Mouse (Mus musculus) MEL (cell line): Measurements from ENCODE around the gene Lcn9. TPM values are rescaled to one million over a fixed set of nuclear protein-coding genes. Genes with fewer than 3 reads are reported as not detected.

ENCODE experiments used
- DNase-seq: peaks from one replicate; pipeline ENCODE4 v3.0.0; 2011; ENCODE audit warnings: low read depth, low spot score
- H3K27ac ChIP-seq: 2 replicates; pipeline ENCODE4 v1.5.1; 2012; ENCODE audit warnings: low read depth, mild to moderate bottlenecking, control low read depth, low read length, moderate library complexity; ENCODE audit not compliant: control insufficient read depth
- H3K27me3 ChIP-seq, 2 experiments: fragments of 150-350 bp in 1 of 2; sonication (generic) in 1 of 2; 2 replicates each; pipeline ENCODE4 v1.6.1; 2012; ENCODE audit warnings: low read length in 2 of 2, mild to moderate bottlenecking in 2 of 2, improper control_type of control experiment in 1 of 2, moderate library complexity in 1 of 2; ENCODE audit not compliant: insufficient read depth in 2 of 2, control insufficient read depth in 1 of 2
- H3K36me3 ChIP-seq, 2 experiments: 2 replicates each; pipeline ENCODE4 v1.6.1; 2012 to 2014; ENCODE audit warnings: low read length in 2 of 2, improper control_type of control experiment in 1 of 2, inconsistent platforms in 1 of 2, mild to moderate bottlenecking in 1 of 2; ENCODE audit not compliant: insufficient read depth in 2 of 2, control insufficient read depth in 1 of 2
- H3K4me1 ChIP-seq, 2 experiments: fragments of 150-350 bp in 1 of 2; sonication (generic) in 1 of 2; 2 replicates each; pipeline ENCODE4 v1.6.1; 2012; ENCODE audit warnings: low read length in 2 of 2, improper control_type of control experiment in 1 of 2, mild to moderate bottlenecking in 1 of 2; ENCODE audit not compliant: insufficient read depth in 2 of 2, control insufficient read depth in 1 of 2
- H3K4me3 ChIP-seq, 2 experiments: fragments of 150-350 bp in 1 of 2; sonication (generic) in 1 of 2; 2 replicates each; pipeline ENCODE4 v1.5.1; 2012; ENCODE audit warnings: low read depth in 2 of 2, low read length in 2 of 2, mild to moderate bottlenecking in 2 of 2, moderate library complexity in 2 of 2, control low read depth in 1 of 2, improper control_type of control experiment in 1 of 2; ENCODE audit not compliant: control insufficient read depth in 1 of 2, insufficient read depth in 1 of 2
- H3K79me2 ChIP-seq: 2 replicates; pipeline ENCODE4 v1.6.1; 2012; ENCODE audit warnings: mild to moderate bottlenecking, low read length, moderate library complexity; ENCODE audit not compliant: control insufficient read depth, poor library complexity, insufficient read depth
- H3K9ac ChIP-seq: 2 replicates; pipeline ENCODE4 v1.6.1; 2012; ENCODE audit warnings: low read depth, mild to moderate bottlenecking, control low read depth, low read length, moderate library complexity; ENCODE audit not compliant: control insufficient read depth, poor library complexity, severe bottlenecking
- H3K9me3 ChIP-seq: fragments of 150-350 bp; sonication (generic); replicated peaks from 2 replicates; pipeline ENCODE4 v1.6.1; 2012; ENCODE audit warnings: mild to moderate bottlenecking, low read length, improper control_type of control experiment, moderate library complexity; ENCODE audit not compliant: insufficient read depth
- CHD1 ChIP-seq: IDR thresholded peaks from 2 replicates; pipeline ENCODE4 v1.6.1; 2012; ENCODE audit warnings: low read depth, mild to moderate bottlenecking, inconsistent platforms, low read length, improper control_type of control experiment
- CHD2 ChIP-seq: IDR thresholded peaks from 2 replicates; pipeline ENCODE4 v1.6.1; 2011; ENCODE audit warnings: low read length, improper control_type of control experiment
- CTCF ChIP-seq, 3 experiments: IDR thresholded peaks in 2 of 3; conservative IDR thresholded peaks in 1 of 3; 2 replicates each; pipeline ENCODE4 v1.5.1; 2011 to 2012; ENCODE audit warnings: low read length in 3 of 3, low read depth in 2 of 3, mild to moderate bottlenecking in 2 of 3, improper control_type of control experiment in 1 of 3, inconsistent platforms in 1 of 3, mixed read lengths in 1 of 3, moderate library complexity in 1 of 3; ENCODE audit not compliant: control insufficient read depth in 1 of 3, insufficient read depth in 1 of 3, poor library complexity in 1 of 3, severe bottlenecking in 1 of 3
- EP300 ChIP-seq, 2 experiments: IDR thresholded peaks; 2 replicates each; pipeline ENCODE4 v1.6.1; 2011; ENCODE audit warnings: improper control_type of control experiment in 2 of 2, low read length in 2 of 2, low read depth in 1 of 2, mild to moderate bottlenecking in 1 of 2
- GABPA ChIP-seq: IDR thresholded peaks from 2 replicates; pipeline ENCODE4 v1.6.1; 2012; ENCODE audit warnings: low read depth, mild to moderate bottlenecking, inconsistent platforms, low read length, improper control_type of control experiment, moderate library complexity
- GATA1 ChIP-seq: IDR thresholded peaks from 2 replicates; pipeline ENCODE4 v1.6.1; 2011; ENCODE audit warnings: low read depth, low read length, improper control_type of control experiment
- HCFC1 ChIP-seq: IDR thresholded peaks from 2 replicates; pipeline ENCODE4 v1.6.1; 2012; ENCODE audit warnings: low read depth, mild to moderate bottlenecking, inconsistent platforms, low read length, improper control_type of control experiment, moderate library complexity
- JUND ChIP-seq: IDR thresholded peaks from 2 replicates; pipeline ENCODE4 v1.6.1; 2011; ENCODE audit warnings: low read depth, mild to moderate bottlenecking, improper control_type of control experiment, low read length
- MAFK ChIP-seq: IDR thresholded peaks from 2 replicates; pipeline ENCODE4 v1.6.1; 2011; ENCODE audit warnings: low read depth, mild to moderate bottlenecking, low read length, improper control_type of control experiment, borderline replicate concordance
- MEF2A ChIP-seq: IDR thresholded peaks from 2 replicates; pipeline ENCODE4 v1.6.1; 2014; ENCODE audit warnings: low read depth, mild to moderate bottlenecking, inconsistent platforms, low read length, improper control_type of control experiment; ENCODE audit not compliant: poor library complexity, insufficient replicate concordance, severe bottlenecking; ENCODE audit errors: extremely low read depth
- MXI1 ChIP-seq: IDR thresholded peaks from 2 replicates; pipeline ENCODE4 v1.6.1; 2011; ENCODE audit warnings: mild to moderate bottlenecking, low read depth, low read length, improper control_type of control experiment
- POLR2A ChIP-seq, 2 experiments: IDR thresholded peaks; 2 replicates each; pipeline ENCODE4 v1.6.1; 2011 to 2012; ENCODE audit warnings: low read length in 2 of 2, mild to moderate bottlenecking in 2 of 2, control low read depth in 1 of 2, improper control_type of control experiment in 1 of 2, low read depth in 1 of 2, moderate library complexity in 1 of 2; ENCODE audit not compliant: control insufficient read depth in 1 of 2, insufficient read depth in 1 of 2, poor library complexity in 1 of 2
- POLR2AphosphoS5 ChIP-seq: IDR thresholded peaks from 2 replicates; pipeline ENCODE4 v1.6.1; 2012; ENCODE audit warnings: low read depth, borderline replicate concordance, mild to moderate bottlenecking, inconsistent platforms, low read length, moderate library complexity, mixed read lengths
- RAD21 ChIP-seq: IDR thresholded peaks from 2 replicates; pipeline ENCODE4 v1.6.1; 2011; ENCODE audit warnings: mild to moderate bottlenecking, low read depth, low read length, improper control_type of control experiment
- SMC3 ChIP-seq: IDR thresholded peaks from 2 replicates; pipeline ENCODE4 v1.6.1; 2011; ENCODE audit warnings: low read depth, low read length, improper control_type of control experiment
- UBTF ChIP-seq: IDR thresholded peaks from 2 replicates; pipeline ENCODE4 v1.6.1; 2012; ENCODE audit warnings: low read depth, mild to moderate bottlenecking, inconsistent platforms, low read length, improper control_type of control experiment, moderate library complexity, borderline replicate concordance; ENCODE audit not compliant: insufficient read depth
- ZC3H11A ChIP-seq: IDR thresholded peaks from 2 replicates; pipeline ENCODE4 v1.6.1; 2012; ENCODE audit warnings: low read depth, mild to moderate bottlenecking, inconsistent platforms, low read length, improper control_type of control experiment
- ZKSCAN1 ChIP-seq: IDR thresholded peaks from 2 replicates; pipeline ENCODE4 v1.6.1; 2012; ENCODE audit warnings: low read depth, mild to moderate bottlenecking, inconsistent platforms, low read length, improper control_type of control experiment, moderate library complexity
- ZMIZ1 ChIP-seq: IDR thresholded peaks from 2 replicates; pipeline ENCODE4 v1.6.1; 2012; ENCODE audit warnings: low read depth, mild to moderate bottlenecking, inconsistent platforms, low read length, improper control_type of control experiment, moderate library complexity
- ZNF384 ChIP-seq: IDR thresholded peaks from 2 replicates; pipeline ENCODE4 v1.6.1; 2012; ENCODE audit warnings: low read depth, mild to moderate bottlenecking, inconsistent platforms, low read length, improper control_type of control experiment
- polyA plus RNA-seq, 2 experiments: library from polyadenylated mRNA; stranded (reverse) in 1 of 2; unstranded in 1 of 2; fragments of >175 nt in 1 of 2; fragments of >200 nt in 1 of 2; gene quantifications; 2 replicates each; pipeline versions ENCODE4 v1.2.1 to v1.2.4; 2012; ENCODE audit warnings: low replicate concordance in 2 of 2, low read depth in 1 of 2; ENCODE audit not compliant: insufficient read length in 2 of 2, insufficient read depth in 1 of 2, missing spikeins in 1 of 2
- total RNA-seq: library from RNA; depleted of rRNA; stranded (reverse); fragments of 300-350 nt; gene quantifications from 2 replicates; pipeline ENCODE4 v1.2.3, GENCODE M21; 2012

The Lcn9 gene
- total and polyA plus RNA-seq, 3 experiments = not detected

- H3K27me3 ChIP-seq = no peaks in the 10 kb centered on the region; a peak in 1 of 4 replicates
- TF ChIP-seq EP300 (IDR thresholded peaks at IDR 0.05; ENCODE audit: low read depth in 1 of 2, low read length in 2 of 2) (no peak), UBTF (no peak), POLR2A (IDR thresholded peaks at IDR 0.05; ENCODE audit: control insufficient read depth in 1 of 2, insufficient read depth in 1 of 2, low read depth in 1 of 2, low read length in 2 of 2, poor library complexity in 1 of 2) (no peak), JUND (no peak), CHD1 (no peak), MEF2A (no peak), ZMIZ1 (no peak)
- TF ChIP-seq, all 39 proteins: peak for 0
- H3K79me2 ChIP-seq = no peaks in the 10 kb centered on the region
Observed at GRCm38 (mm10) chr2:25776717-25777116, 46.2 kb upstream of the Lcn9 start, which contains the start of gene Lcn11. Gene Lcn11 (plus strand): TSS chr2:25777017.

GRCm38 (mm10) chr2:25779076-25779475 lies 43.9 kb upstream of the Lcn9 start:
- no peaks in the 10 kb centered on the region for H3K9me3 ChIP-seq
- TF ChIP-seq POLR2AphosphoS5 = no peak
- no peak for TF ChIP-seq GABPA
- TF ChIP-seq ZNF384 = no peak
- no peak for TF ChIP-seq SMC3
- no peak for TF ChIP-seq CHD2
- no peak for TF ChIP-seq RAD21
- no peak for TF ChIP-seq MXI1
- no peak for TF ChIP-seq ZKSCAN1
- TF ChIP-seq MEF2A = no peak
- TF ChIP-seq HCFC1 = no peak
- TF ChIP-seq GATA1 = no peak
- TF ChIP-seq JUND = no peak
- no peak for TF ChIP-seq ZC3H11A
- no peak for TF ChIP-seq CTCF (IDR thresholded peaks at IDR 0.05 in 2 of 3, conservative IDR thresholded peaks at IDR 0.05 in 1 of 3; ENCODE audit: control insufficient read depth in 1 of 3, insufficient read depth in 1 of 3, low read depth in 2 of 3, low read length in 3 of 3, poor library complexity in 1 of 3, severe bottlenecking in 1 of 3)
- no peak for TF ChIP-seq MAFK
- no peak for TF ChIP-seq ZMIZ1
- no peak for TF ChIP-seq CHD1
- TF ChIP-seq, all 39 proteins: peak for 0
- no peak for DNase-seq
- H3K27me3 ChIP-seq = no peaks in the 10 kb centered on the region; a peak in 1 of 4 replicates
- H3K4me3 ChIP-seq = no peak overlapping the region
- H3K27ac ChIP-seq = no peak overlapping the region
- no peaks in the 10 kb centered on the region for H3K36me3 ChIP-seq
- no peaks in the 10 kb centered on the region for H3K4me1 ChIP-seq
- H3K9ac ChIP-seq = no peak overlapping the region
- no peaks in the 10 kb centered on the region for H3K79me2 ChIP-seq

More at GRCm38 (mm10) chr2:25776717-25777116, 46.2 kb upstream of the Lcn9 start, which contains the start of gene Lcn11:
- Histone ChIP-seq H3K9ac (no peak within 1 kb of the TSS), H3K9me3 (no peaks in the 10 kb centered on the region), H3K4me1 (no peaks in the 10 kb centered on the region), H3K36me3 (no peaks in the 10 kb centered on the region), H3K27ac (no peak within 1 kb of the TSS), H3K4me3 (no peak within 1 kb of the TSS)
- no peak for DNase-seq
